Mouse (Mus musculus) kidney, embryonic 14.5 days (tissue): ENCODE results near the gene Dpp10. TPM values are rescaled to one million over a fixed set of nuclear protein-coding genes. Genes with fewer than 3 reads are reported as not detected.
A peak's percentile ranks its signal among the peaks of the same experiment; 100 is the strongest.

Experiments
- ATAC-seq: fragments of 200-750 bp; cut with Nextera tagmentation; 2 replicates; pipeline ENCODE4 v1.8.0; 2017; ENCODE audit warnings: moderate number of reproducible peaks, mild to moderate bottlenecking, moderate TSS enrichment, moderate library complexity; ENCODE audit not compliant: low FRiP score, low TSS enrichment
- H3K27ac ChIP-seq: fragments of 300-500 bp; sonication (generic); 2 replicates; pipeline ENCODE4 v1.5.1; 2014; ENCODE audit warnings: low read depth, mild to moderate bottlenecking, low read length, moderate library complexity, mixed read lengths
- H3K27me3 ChIP-seq: fragments of 300-500 bp; sonication (generic); 2 replicates; pipeline ENCODE4 v1.6.1; 2014; ENCODE audit warnings: mild to moderate bottlenecking, low read length; ENCODE audit not compliant: control insufficient read depth, insufficient read depth
- H3K36me3 ChIP-seq: fragments of 300-500 bp; sonication (generic); 2 replicates; pipeline ENCODE4 v1.6.1; 2014; ENCODE audit warnings: low read length, mixed read lengths; ENCODE audit not compliant: control insufficient read depth, insufficient read depth
- H3K4me1 ChIP-seq: fragments of 300-500 bp; sonication (generic); 2 replicates; pipeline ENCODE4 v1.6.1; 2014; ENCODE audit warnings: low read length, mixed read lengths; ENCODE audit not compliant: control insufficient read depth, insufficient read depth
- H3K4me2 ChIP-seq: fragments of 300-500 bp; sonication (generic); replicated peaks from 2 replicates; pipeline ENCODE4 v1.6.1; 2014; ENCODE audit warnings: low read depth, mild to moderate bottlenecking, low read length
- H3K4me3 ChIP-seq: fragments of 300-500 bp; sonication (generic); 2 replicates; pipeline ENCODE4 v1.5.1; 2014; ENCODE audit warnings: mild to moderate bottlenecking, low read length
- H3K9ac ChIP-seq: fragments of 300-500 bp; sonication (generic); 2 replicates; pipeline ENCODE4 v1.6.1; 2014; ENCODE audit warnings: low read depth, mild to moderate bottlenecking, low read length, moderate library complexity
- H3K9me3 ChIP-seq: fragments of 300-500 bp; sonication (generic); 2 replicates; pipeline ENCODE4 v1.6.1; 2016; ENCODE audit warnings: low read length; ENCODE audit not compliant: control insufficient read depth
- WGBS: fragments of 180-500 bp; shearing (Covaris S2); extraction: QIAGEN DNeasy Blood & Tissue Kit; methylation state at CpG from one replicate; pipeline ENCODE4 v1.1.7; 2014; 5-methylcytosine and 5-hydroxymethylcytosine counted together
- polyA plus RNA-seq: library from polyadenylated mRNA; unstranded; fragments of >200 nt; fragmentation: Nextera tagmentation; extraction: Ambion mirVana; gene quantifications from 2 replicates; pipeline ENCODE4 v1.2.1, GENCODE M21; 2014

Gene Dpp10
- polyA plus RNA-seq, 1 experiment from 2014 or later, result 1.0 TPM

DNA sequence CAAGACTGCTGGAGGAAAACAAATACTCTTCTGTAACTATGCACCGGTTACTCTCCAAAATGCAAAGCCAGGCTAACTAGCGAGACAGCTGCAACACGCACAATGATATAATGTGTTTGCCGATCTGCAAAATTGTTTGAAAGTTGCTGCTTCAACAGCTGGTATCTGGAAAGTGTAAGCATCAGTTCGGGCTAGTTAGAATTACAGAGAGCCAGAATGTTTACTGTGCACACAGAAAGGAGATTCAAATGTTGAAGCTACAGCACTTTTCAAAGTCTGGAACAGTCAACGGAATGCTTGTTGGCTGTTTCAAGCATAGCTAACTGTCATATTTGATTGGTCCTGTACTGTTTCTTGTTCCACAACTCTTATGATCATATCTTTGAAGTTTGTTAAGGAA lies 42.6 kb downstream of the Dpp10 start:
- Histone ChIP-seq H3K9me3 (no peaks in the 10 kb centered on the region), H3K9ac (no peak overlapping the region), H3K36me3 (no peaks in the 10 kb centered on the region), H3K4me2 (no peak overlapping the region), H3K27me3 (no peaks in the 10 kb centered on the region), H3K4me3 (no peak overlapping the region), H3K4me1 (no peaks in the 10 kb centered on the region), H3K27ac (no peak overlapping the region)
- 56% methylated on average over 6 of the region's 6 CpGs for WGBS
- no peak for ATAC-seq

DNA sequence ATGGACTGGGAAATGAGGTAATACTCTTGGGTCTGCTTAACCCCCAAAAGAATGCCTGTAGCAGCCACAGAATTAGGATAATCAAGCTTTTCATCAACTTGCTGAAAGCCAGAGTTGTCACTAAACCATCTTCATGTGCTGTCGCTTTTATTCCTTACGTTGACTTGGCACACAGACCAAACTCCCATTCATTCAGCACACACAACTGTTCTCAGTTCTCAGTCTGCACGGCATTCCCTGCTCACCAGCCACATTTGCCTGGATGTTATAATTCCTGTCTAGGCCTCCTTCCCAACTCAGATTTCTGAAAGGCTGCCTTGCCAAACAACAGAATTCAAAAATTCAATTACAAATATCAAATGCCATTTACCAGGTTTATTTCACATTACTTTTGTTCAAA lies 49.6 kb downstream of the Dpp10 start:
- Histone ChIP-seq H3K9me3 (no peaks in the 10 kb centered on the region), H3K27me3 (no peaks in the 10 kb centered on the region), H3K4me2 (no peak overlapping the region), H3K9ac (no peak overlapping the region), H3K4me1 (no peaks in the 10 kb centered on the region), H3K27ac (no peak overlapping the region), H3K4me3 (no peak overlapping the region), H3K36me3 (no peaks in the 10 kb centered on the region)
- WGBS, result 87% methylated on average over 3 of the region's 3 CpGs
- ATAC-seq, result no peak

DNA sequence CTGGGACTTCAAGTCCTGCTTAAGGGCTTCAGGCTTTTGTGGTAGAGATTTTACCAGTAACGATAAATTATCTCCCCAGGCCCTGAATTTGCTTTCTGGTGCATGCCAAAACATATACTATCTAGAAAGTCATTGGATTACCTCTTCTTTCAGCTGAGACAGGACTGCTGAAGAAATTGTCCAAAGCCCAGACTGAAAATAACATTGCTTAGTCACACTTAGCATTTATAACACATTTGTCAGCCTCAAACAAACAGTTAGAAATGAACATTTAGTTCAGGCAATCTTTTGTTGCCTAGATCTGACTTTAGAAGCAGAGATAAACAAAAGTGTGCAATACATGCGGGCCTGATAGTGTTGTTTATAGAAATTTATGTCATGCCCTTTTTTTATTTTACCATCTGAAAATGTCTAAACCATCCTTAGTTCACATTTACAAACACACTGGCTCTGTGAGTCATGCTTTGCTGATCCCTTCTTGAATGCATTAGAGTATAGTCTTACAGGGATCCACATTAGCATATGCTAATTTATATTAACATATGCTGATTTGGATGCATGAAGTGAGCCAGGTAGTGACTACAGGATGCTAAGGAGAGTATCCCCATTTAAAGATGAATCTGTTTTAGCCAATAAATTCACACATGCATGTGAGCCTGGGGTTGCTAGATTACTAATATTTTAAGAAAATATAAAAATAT lies 59.9 kb downstream of the Dpp10 start:
- WGBS, result 83% methylated on average over 2 of the region's 2 CpGs
- H3K4me3 ChIP-seq, result no peak overlapping the region
- H3K27me3 ChIP-seq, result no peaks in the 10 kb centered on the region
- no peak for ATAC-seq
- H3K4me2 ChIP-seq, result no peak overlapping the region
- H3K36me3 ChIP-seq, result no peaks in the 10 kb centered on the region
- H3K27ac ChIP-seq, result no peak overlapping the region
- H3K9ac ChIP-seq, result no peak overlapping the region
- no peaks in the 10 kb centered on the region for H3K9me3 ChIP-seq
- no peaks in the 10 kb centered on the region for H3K4me1 ChIP-seq

DNA sequence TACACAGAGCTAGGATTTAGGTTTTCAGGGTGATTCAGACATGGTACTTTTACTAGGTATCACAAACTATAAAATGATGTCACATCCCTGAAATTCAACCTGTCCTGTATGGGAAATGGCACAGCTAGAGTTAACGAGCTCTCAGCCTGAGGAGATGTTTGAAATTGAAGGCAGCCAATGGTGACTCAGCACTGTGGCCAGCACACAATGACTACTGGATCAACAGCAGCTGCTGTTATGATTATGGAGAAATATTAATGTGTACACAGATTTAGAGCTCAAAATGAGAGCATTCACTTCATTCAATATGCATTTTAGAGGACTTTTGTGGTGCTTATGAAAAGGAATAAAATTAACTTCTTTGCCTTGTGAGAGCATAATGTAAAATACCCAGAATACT lies 66.8 kb downstream of the Dpp10 start:
- H3K27ac ChIP-seq, result no peak overlapping the region
- no peak for ATAC-seq
- no peaks in the 10 kb centered on the region for H3K27me3 ChIP-seq
- no peaks in the 10 kb centered on the region for H3K36me3 ChIP-seq
- no peak overlapping the region for H3K4me3 ChIP-seq
- no peak overlapping the region for H3K4me2 ChIP-seq
- H3K4me1 ChIP-seq, result no peaks in the 10 kb centered on the region
- H3K9me3 ChIP-seq, result no peaks in the 10 kb centered on the region
- no peak overlapping the region for H3K9ac ChIP-seq
- 41% methylated on average over 1 of the region's 1 CpGs for WGBS

DNA sequence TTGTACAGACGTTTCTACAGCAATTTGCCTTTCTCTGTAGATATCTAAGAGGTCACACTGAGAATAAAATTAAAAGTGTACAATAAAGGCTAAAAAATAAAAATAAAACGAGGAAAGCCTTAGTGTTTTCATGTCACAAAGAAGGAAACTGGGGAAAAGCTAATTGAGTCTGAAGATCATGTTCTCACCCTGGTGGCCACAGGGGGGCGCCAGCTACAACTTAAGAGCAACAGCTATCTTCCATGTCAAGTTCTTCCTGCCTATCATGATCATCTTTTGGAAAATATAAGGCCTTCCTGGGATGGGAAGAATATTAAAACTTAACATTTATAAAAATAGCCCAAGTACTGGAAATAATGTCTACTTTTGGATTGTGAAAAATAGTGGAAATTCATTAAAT lies 70.7 kb downstream of the Dpp10 start:
- no peak for ATAC-seq
- Histone ChIP-seq H3K9ac (no peak overlapping the region), H3K4me1 (no peaks in the 10 kb centered on the region), H3K4me3 (no peak overlapping the region), H3K4me2 (no peak overlapping the region), H3K36me3 (no peaks in the 10 kb centered on the region), H3K9me3 (no peaks in the 10 kb centered on the region), H3K27ac (no peak overlapping the region), H3K27me3 (no peaks in the 10 kb centered on the region)
- 37% methylated on average over 3 of the region's 3 CpGs for WGBS

DNA sequence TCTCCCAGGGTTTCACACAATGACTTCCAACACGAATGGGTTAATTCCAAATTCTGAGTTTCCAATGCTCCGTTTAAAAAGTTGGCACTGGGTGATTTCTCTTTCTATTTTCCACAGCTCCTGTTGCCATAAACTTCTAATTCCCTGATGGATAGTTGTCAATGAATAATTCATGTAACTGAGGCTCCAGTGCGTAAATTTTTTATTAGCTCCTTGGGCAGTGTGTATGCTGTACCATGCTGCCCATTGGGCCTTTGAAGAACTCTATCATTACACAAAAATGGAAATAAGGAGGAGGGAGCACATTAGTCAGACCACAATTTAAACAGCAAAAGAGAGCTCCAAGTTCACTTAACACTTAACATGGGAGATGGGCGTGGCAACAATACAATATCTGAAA lies 99.2 kb downstream of the Dpp10 start:
- Histone ChIP-seq H3K4me2 (no peak overlapping the region), H3K36me3 (no peaks in the 10 kb centered on the region), H3K27ac (no peak overlapping the region), H3K27me3 (no peaks in the 10 kb centered on the region), H3K4me1 (no peaks in the 10 kb centered on the region), H3K9ac (no peak overlapping the region), H3K9me3 (no peaks in the 10 kb centered on the region), H3K4me3 (no peak overlapping the region)
- no peak for ATAC-seq
- WGBS, result 78% methylated on average over 4 of the region's 4 CpGs

- ATAC-seq, result no peak
- Histone ChIP-seq H3K27me3 (no peaks in the 10 kb centered on the region), H3K4me1 (no peaks in the 10 kb centered on the region), H3K4me3 (no peak overlapping the region), H3K4me2 (no peak overlapping the region), H3K9ac (no peak overlapping the region), H3K27ac (no peak overlapping the region), H3K9me3 (no peaks in the 10 kb centered on the region), H3K36me3 (no peaks in the 10 kb centered on the region)
- 78% methylated on average over 1 of the region's 1 CpGs for WGBS
Observed at GRCm38 (mm10) chr1:123940826-123941225, 104.5 kb downstream of the Dpp10 start.

DNA sequence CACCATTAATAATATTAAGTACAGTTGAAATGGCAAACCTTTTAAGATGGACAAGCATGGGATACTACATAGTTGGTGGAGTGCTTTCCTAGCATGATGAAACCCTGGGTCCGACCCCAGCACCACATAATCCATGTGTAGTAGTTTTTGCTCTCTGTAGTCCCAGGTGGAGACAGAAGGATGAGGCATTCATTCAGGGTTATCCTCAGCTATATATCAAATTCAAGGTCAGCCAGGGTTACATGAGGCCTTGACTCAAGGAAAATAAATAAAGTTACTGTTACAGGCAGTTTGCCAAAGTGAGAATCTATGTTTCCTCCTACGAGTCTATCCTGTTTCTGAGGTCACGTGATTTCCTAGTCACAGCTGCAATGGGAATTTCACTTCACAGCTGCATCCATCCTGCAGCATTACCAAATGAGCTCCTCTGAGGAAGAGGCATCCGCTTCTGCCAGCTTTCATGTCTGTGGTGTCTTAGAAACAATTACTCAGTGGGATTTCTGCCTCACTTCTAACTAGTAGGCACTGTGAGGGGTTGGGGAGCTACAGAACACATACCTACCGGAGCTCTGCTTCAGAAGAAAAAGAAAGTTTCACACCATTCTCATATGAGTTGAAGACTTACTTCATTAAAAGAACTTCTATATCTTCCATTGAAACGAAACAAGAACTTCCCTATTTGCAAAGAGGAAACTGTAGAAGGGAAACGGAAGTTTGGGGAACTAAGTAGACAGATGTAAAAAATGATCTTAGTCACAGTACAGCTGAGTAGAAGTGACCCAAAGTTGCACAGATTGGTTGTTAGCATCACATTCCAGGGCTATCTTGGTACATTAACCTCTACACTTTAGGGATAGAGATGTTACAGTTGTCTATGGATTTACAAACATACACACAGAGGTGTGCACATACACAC lies 111.3 kb downstream of the Dpp10 start:
- Histone ChIP-seq H3K9me3 (no peaks in the 10 kb centered on the region), H3K9ac (no peak overlapping the region), H3K36me3 (no peaks in the 10 kb centered on the region), H3K27ac (no peak overlapping the region; the same call in 1 of the 2 replicates), H3K4me3 (no peak overlapping the region), H3K4me1 (no peaks in the 10 kb centered on the region; the same call in 1 of the 2 replicates), H3K4me2 (no peak overlapping the region), H3K27me3 (no peaks in the 10 kb centered on the region)
- peak; percentile 85; the same call in 1 of the 2 replicates for ATAC-seq
- 46% methylated on average over 7 of the region's 7 CpGs for WGBS

GRCm38 (mm10) chr1:123928003-123928370 lies 117.4 kb downstream of the Dpp10 start:
- WGBS, result 78% methylated on average over 3 of the region's 3 CpGs
- Histone ChIP-seq H3K4me3 (no peak overlapping the region), H3K9ac (no peak overlapping the region), H3K4me1 (no peaks in the 10 kb centered on the region), H3K9me3 (no peaks in the 10 kb centered on the region), H3K4me2 (no peak overlapping the region), H3K27ac (no peak overlapping the region), H3K27me3 (no peaks in the 10 kb centered on the region), H3K36me3 (no peaks in the 10 kb centered on the region)
- ATAC-seq, result no peak
